Mouse (Mus musculus) neural tube, embryonic 11.5 days (tissue): ENCODE measurements around the gene Alg3. TPM values are rescaled to one million over a fixed set of nuclear protein-coding genes. Genes with fewer than 3 reads are reported as not detected.
A peak's percentile ranks its signal among the peaks of the same experiment; 100 is the strongest.

Source experiments
- ATAC-seq: fragments of 200-750 bp; cut with Nextera tagmentation; 2 replicates; pipeline ENCODE4 v1.8.0; 2017; ENCODE audit warnings: moderate number of reproducible peaks, mild to moderate bottlenecking, moderate TSS enrichment, moderate library complexity; ENCODE audit not compliant: insufficient read depth, low FRiP score, low TSS enrichment
- DNase-seq: peaks from one replicate; pipeline ENCODE4 v3.0.0-alpha.2; 2015; ENCODE audit warnings: low spot score
- H3K27ac ChIP-seq: fragments of 300-500 bp; sonication (generic); 2 replicates; pipeline ENCODE4 v1.5.1; 2014; ENCODE audit warnings: low read depth, mild to moderate bottlenecking, low read length
- H3K27me3 ChIP-seq: fragments of 300-500 bp; sonication (generic); 2 replicates; pipeline ENCODE4 v1.6.1; 2014; ENCODE audit warnings: mild to moderate bottlenecking, low read length, mixed read lengths; ENCODE audit not compliant: control insufficient read depth, insufficient read depth
- H3K36me3 ChIP-seq: fragments of 300-500 bp; sonication (generic); 2 replicates; pipeline ENCODE4 v1.6.1; 2014; ENCODE audit warnings: mild to moderate bottlenecking, low read length, moderate library complexity, mixed read lengths; ENCODE audit not compliant: control insufficient read depth, insufficient read depth
- H3K4me1 ChIP-seq: fragments of 300-500 bp; sonication (generic); 2 replicates; pipeline ENCODE4 v1.6.1; 2014; ENCODE audit warnings: low read length, mixed read lengths; ENCODE audit not compliant: control insufficient read depth, insufficient read depth
- H3K4me2 ChIP-seq: fragments of 300-500 bp; sonication (generic); 2 replicates; pipeline ENCODE4 v1.6.1; 2014; ENCODE audit warnings: low read depth, mild to moderate bottlenecking, moderate library complexity
- H3K4me3 ChIP-seq: fragments of 300-500 bp; sonication (generic); 2 replicates; pipeline ENCODE4 v1.5.1; 2014; ENCODE audit warnings: low read depth, low read length
- H3K9ac ChIP-seq: fragments of 300-500 bp; sonication (generic); 2 replicates; pipeline ENCODE4 v1.6.1; 2014; ENCODE audit warnings: mild to moderate bottlenecking, low read length
- H3K9me3 ChIP-seq: fragments of 300-500 bp; sonication (generic); 2 replicates; pipeline ENCODE4 v1.6.1; 2016; ENCODE audit warnings: low read length; ENCODE audit not compliant: control insufficient read depth
- WGBS: fragments of 180-500 bp; shearing (Covaris S2); extraction: QIAGEN DNeasy Blood & Tissue Kit; methylation state at CpG from one replicate; pipeline ENCODE4 v1.1.7; 2014; 5-methylcytosine and 5-hydroxymethylcytosine counted together
- polyA plus RNA-seq: library from polyadenylated mRNA; unstranded; fragments of >200 nt; fragmentation: Nextera tagmentation; extraction: Ambion mirVana; gene quantifications from 2 replicates; pipeline ENCODE4 v1.2.1, GENCODE M21; 2014

Gene Alg3
- polyA plus RNA-seq, 1 experiment from 2014 or later: 61.3 TPM

- Histone ChIP-seq H3K4me3 (no peak overlapping the region), H3K27ac (no peak overlapping the region), H3K9ac (no peak overlapping the region), H3K9me3 (no peaks in the 10 kb centered on the region), H3K4me1 (no peaks in the 10 kb centered on the region), H3K36me3 (no peaks in the 10 kb centered on the region), H3K27me3 (no peaks in the 10 kb centered on the region), H3K4me2 (no peak overlapping the region)
- WGBS: 85% methylated on average over 8 of the region's 8 CpGs
- ATAC-seq (no peak), DNase-seq (no peak)
These were observed 25.9 kb upstream of the Alg3 start for GRCm38 (mm10) chr16:20637410-20637809.

DNA sequence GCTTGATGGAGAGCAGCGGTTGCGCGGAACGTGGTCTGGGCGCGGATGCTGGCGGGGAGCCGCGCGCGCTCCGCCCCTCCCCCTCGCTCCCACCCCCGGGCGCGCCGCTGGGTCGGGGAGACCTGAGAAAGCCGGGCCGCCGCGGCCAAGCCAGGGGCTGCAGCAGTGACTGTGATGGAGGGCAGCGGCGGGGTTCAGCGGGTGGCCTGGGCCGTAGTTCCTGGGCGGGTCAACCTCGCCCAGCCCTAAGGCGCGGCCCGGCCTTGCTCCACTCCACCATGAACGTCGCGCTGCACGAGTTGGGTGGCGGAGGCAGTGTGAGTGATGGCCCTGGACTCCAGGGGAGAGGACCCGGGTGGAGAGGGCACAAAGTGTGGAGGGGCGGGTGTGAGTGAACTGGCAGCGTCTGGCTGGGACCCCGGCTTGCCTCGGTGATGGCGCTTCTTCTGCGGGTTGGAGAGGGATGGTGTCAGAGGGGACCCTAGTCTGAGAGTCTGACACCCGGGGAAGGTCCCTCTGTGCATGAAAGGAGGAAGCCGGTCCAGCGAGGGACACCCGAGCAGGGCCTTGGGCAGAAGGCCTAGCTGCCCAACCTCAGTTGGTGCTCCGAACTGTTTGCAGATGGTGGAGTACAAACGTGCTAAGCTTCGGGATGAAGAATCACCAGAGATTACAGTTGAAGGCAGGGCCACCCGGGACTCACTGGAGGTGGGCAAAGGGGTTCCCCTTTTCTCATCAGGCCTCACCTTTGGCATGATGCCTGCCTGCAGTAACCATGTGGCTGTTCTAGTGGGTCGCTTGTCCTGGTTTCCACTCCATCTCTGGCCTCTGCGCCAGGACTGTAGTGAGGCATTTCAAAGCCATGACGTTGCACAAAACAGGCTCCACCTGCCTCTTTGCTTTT lies 18.4 kb upstream of the Alg3 start, which contains the start of gene Ece2:
Gene Ece2 (plus strand): TSS at position 98 of the 904 bp plus-strand sequence.
- 8% methylated on average over 50 of the region's 54 CpGs for WGBS
- peak; percentile 60 for ATAC-seq
- Histone ChIP-seq H3K9me3 (no peaks in the 10 kb centered on the region), H3K9ac (peak within 1 kb of the TSS; percentile 76), H3K4me3 (peak within 1 kb of the TSS; percentile 52), H3K36me3 (no peaks in the 10 kb centered on the region), H3K27ac (no peak within 1 kb of the TSS), H3K27me3 (no peaks in the 10 kb centered on the region), H3K4me2 (peak within 1 kb of the TSS; percentile 90), H3K4me1 (no peaks in the 10 kb centered on the region)
- DNase-seq: peak; percentile 43

DNA sequence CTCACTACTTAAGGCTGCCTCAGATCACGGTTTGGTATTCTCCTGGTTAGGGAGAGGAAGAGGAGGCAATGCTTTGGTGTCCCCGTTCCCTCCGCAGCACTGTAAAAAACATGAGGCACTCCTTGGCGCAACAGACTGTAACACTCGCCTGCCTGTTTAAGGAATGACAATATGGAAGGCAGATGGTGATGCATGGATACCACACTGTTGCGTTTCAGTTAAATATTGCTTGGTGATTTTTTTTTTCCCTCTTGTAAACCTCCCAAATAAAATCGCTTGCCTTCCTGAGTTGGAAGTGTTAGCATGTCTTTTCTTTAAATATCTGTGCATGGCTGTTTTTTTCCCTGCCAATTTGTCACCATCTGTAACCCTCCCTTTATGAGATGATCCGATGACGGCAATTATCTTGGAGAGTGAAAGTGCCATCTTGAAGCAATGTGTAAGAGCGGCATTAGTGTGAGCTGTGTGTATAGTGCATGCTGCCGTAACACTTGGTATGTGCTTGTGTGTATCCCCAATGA lies 17.4 kb upstream of the Alg3 start:
- H3K27me3 ChIP-seq: no peaks in the 10 kb centered on the region
- no peak for ATAC-seq
- WGBS: 53% methylated on average over 11 of the region's 11 CpGs

DNA sequence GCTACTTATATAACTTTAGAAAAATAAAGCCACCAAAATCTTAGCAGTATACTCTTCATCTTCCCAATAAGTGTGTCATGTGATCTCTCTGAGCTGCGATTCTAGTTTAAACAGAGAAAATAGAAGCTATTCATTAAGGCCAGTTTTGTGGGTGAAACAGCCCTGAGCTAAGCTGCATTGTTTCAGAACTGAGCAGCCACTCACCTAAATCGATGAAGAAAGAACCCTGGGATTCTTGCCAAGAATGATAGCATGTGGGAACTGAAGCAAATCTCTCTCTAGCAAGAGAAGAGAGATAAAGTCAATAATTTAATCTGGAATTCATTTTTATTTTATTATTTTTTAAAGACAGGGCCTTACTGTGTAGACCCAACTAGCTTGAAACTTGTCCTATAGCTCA lies 11.7 kb upstream of the Alg3 start:
- Histone ChIP-seq H3K4me3 (no peak overlapping the region), H3K4me1 (peaks cover 11% of the 10 kb centered on the region), H3K36me3 (no peaks in the 10 kb centered on the region), H3K9me3 (no peaks in the 10 kb centered on the region), H3K27me3 (no peaks in the 10 kb centered on the region), H3K27ac (no peak overlapping the region), H3K9ac (no peak overlapping the region), H3K4me2 (no peak overlapping the region)
- no peak for DNase-seq
- ATAC-seq: no peak
- 70% methylated on average over 2 of the region's 2 CpGs for WGBS

More for the DNA sequence above, 17.4 kb upstream of the Alg3 start:
- no peak overlapping the region for H3K4me3 ChIP-seq
- no peaks in the 10 kb centered on the region for H3K9me3 ChIP-seq
- no peaks in the 10 kb centered on the region for H3K36me3 ChIP-seq
- no peaks in the 10 kb centered on the region for H3K4me1 ChIP-seq
- no peak for DNase-seq
- H3K27ac ChIP-seq: no peak overlapping the region
- no peak overlapping the region for H3K9ac ChIP-seq
- H3K4me2 ChIP-seq: peak overlapping the region; percentile 90

- H3K4me2 ChIP-seq: peak overlapping the region; percentile 99
- no peaks in the 10 kb centered on the region for H3K9me3 ChIP-seq
- peaks cover 11% of the 10 kb centered on the region for H3K4me1 ChIP-seq
- WGBS: under 1% methylated on average over 36 of the region's 37 CpGs
- peak overlapping the region; percentile 87 for H3K27ac ChIP-seq
- H3K9ac ChIP-seq: peak overlapping the region; percentile 70
- ATAC-seq (peak; percentile 33), DNase-seq (peak; percentile 74)
- H3K4me3 ChIP-seq: peak overlapping the region; percentile 77
- no peaks in the 10 kb centered on the region for H3K36me3 ChIP-seq
- H3K27me3 ChIP-seq: no peaks in the 10 kb centered on the region
These were observed 10.6 kb upstream of the Alg3 start for GRCm38 (mm10) chr16:20621991-20622685.

DNA sequence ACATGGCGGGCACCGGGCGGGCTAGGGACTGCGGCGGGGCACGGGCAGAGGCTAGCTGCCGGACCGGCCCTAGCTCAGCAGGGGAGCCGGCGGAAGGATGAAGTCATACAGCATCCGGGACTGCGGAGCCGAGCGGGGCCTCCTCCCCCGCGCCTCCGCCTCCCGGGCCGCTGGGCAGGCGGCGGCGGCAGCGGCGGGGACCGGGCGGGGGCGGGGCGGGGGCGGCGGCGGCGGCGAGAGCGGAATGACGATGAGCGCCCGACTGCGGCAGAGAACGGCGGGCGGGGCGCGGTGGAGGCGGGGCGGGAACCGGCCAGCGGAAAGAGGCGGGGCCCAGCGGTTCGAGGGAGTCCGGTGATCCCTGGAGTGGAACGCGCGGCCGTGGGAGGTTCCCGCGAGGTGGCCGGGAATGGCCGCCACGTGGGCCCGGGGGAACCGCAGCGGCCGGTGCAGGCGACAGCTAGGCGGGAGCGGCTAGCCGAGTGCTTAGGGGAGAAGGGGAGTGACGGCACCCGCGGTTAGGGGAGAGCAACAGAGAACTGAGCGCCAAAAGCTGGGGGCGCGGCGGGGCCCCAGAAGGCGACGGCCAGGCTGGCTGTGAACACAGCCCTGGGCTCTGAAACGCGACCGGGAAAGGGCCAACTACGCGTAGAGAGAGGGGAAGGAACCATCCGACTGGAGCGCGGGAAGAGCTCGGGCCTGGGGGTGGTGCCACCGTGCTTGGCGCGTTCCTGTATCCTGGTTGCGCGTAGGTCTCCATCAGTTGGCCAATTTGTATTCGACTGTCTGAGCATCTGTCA lies 9.9 kb upstream of the Alg3 start, which contains the start of gene Camk2n2:
Gene Camk2n2 (minus strand): TSS at position 97 of the 800 bp plus-strand sequence.
- peak within 1 kb of the TSS; percentile 70 for H3K9ac ChIP-seq

GRCm38 (mm10) chr16:20620751-20621190 lies 9.2 kb upstream of the Alg3 start:
- H3K27ac ChIP-seq: peak overlapping the region; percentile 87
- peak; percentile 33; the same call in 1 of the 2 replicates for ATAC-seq

More for the DNA sequence above, 9.9 kb upstream of the Alg3 start, which contains the start of gene Camk2n2:
- no peaks in the 10 kb centered on the region for H3K27me3 ChIP-seq
- H3K4me3 ChIP-seq: peak within 1 kb of the TSS; percentile 77
- peak within 1 kb of the TSS; percentile 99 for H3K4me2 ChIP-seq
- ATAC-seq: peak; percentile 54
- peak within 1 kb of the TSS; percentile 87 for H3K27ac ChIP-seq
- H3K4me1 ChIP-seq: peaks cover 11% of the 10 kb centered on the region
- under 1% methylated on average over 77 of the region's 92 CpGs for WGBS
- no peaks in the 10 kb centered on the region for H3K36me3 ChIP-seq
- DNase-seq: peak; percentile 66
- H3K9me3 ChIP-seq: no peaks in the 10 kb centered on the region

GRCm38 (mm10) chr16:20620399-20620735 lies 8.8 kb upstream of the Alg3 start:
- no peaks in the 10 kb centered on the region for H3K36me3 ChIP-seq
- H3K4me1 ChIP-seq: peaks cover 11% of the 10 kb centered on the region
- peak; percentile 47 for DNase-seq
- H3K9me3 ChIP-seq: no peaks in the 10 kb centered on the region
- H3K27ac ChIP-seq: peak overlapping the region; percentile 87
- H3K9ac ChIP-seq: peak overlapping the region; percentile 70
- WGBS: under 1% methylated on average over 9 of the region's 9 CpGs
- peak overlapping the region; percentile 77 for H3K4me3 ChIP-seq
- H3K4me2 ChIP-seq: peak overlapping the region; percentile 99
- H3K27me3 ChIP-seq: no peaks in the 10 kb centered on the region
- ATAC-seq: peak; percentile 4; the same call in 1 of the 2 replicates

More at GRCm38 (mm10) chr16:20620751-20621190, 9.2 kb upstream of the Alg3 start:
- under 1% methylated on average over 32 of the region's 32 CpGs for WGBS
- peaks cover 11% of the 10 kb centered on the region for H3K4me1 ChIP-seq
- peak overlapping the region; percentile 70 for H3K9ac ChIP-seq
- no peaks in the 10 kb centered on the region for H3K27me3 ChIP-seq
- no peaks in the 10 kb centered on the region for H3K36me3 ChIP-seq
- peak overlapping the region; percentile 77 for H3K4me3 ChIP-seq
- DNase-seq: peak; percentile 67
- H3K9me3 ChIP-seq: no peaks in the 10 kb centered on the region
- H3K4me2 ChIP-seq: peak overlapping the region; percentile 99
